Comparison of ENCODE assay signal across 8 mouse cellular contexts in the genomic region with DNA sequence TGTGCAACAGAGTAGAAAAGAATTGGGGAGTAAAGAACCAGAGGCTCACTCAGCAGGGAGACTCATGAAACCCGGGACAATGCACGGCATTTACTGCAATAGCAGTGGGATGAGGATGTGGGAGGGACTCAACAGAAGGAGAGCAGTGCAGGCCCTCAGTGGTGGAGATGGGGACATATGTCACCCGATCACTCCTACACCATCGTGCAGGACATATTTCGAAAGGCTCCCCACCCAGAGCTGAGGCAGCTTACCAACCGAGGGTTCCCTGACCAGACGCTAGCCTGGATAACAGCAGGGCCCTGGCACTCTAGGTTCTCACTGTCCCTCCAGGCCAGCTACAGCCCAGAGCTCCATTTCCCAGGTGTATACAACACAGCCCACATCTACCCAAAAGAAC. TPM values are rescaled to one million over a fixed set of nuclear protein-coding genes. Genes with fewer than 3 reads are reported as not detected.
"Had no signal": no experiment of that assay in that cellular context is flagged by ENCODE, and none has a peak within 500 bp of the region (broad histone marks: within the 10 kb centered on the region; RNA-seq: fewer than 3 reads in every experiment).

No protein-coding gene starts in this region.

- DNase-seq: kidney, adult 2 months; kidney, postnatal 14 days; lung, embryonic 14.5 days; lung, postnatal 10 days; lung, postnatal 4 days; midbrain, embryonic 14.5 days; thymus, postnatal 36 days had no signal

RNA-seq across cellular contexts. Expression of gene Crabp1, which starts 42.4 kb away (rescaled TPM):
- total RNA-seq: megakaryocyte, adult 5-6 weeks had no signal
